Mouse (Mus musculus) inflammation-experienced regulatory T-cells, adult 6 months (primary cell): ENCODE measurements at regions not wholly inside any gene's neighbourhood (a gene's known extent, or its start where the extent isn't known, plus 50 kb on each side); places are given as distances from the start of the nearest gene placed in this dataset.

Experiments
- ATAC-seq: one replicate; pipeline ENCODE4 v1.8.0; 2017

DNA sequence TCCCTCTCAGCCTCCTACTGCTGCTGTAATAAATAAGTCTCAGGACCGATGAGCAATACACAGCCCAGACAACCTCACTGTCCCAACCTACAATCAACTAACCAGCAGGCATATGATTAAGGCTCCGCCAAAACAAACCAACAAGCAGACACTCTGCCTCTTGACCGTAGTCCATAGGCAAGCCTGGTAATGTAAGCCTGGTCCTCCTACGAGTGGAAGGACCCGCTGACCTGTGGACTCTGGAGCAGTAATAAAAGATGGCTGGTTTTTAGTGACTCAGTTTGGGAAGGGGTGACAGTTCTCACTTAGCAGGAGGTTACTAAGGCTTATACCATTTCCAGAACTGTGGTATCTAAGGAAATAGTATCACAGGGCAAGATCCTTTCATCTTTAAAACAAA lies 53.4 kb downstream of the Gm47996 start:
- no peak for ATAC-seq

DNA sequence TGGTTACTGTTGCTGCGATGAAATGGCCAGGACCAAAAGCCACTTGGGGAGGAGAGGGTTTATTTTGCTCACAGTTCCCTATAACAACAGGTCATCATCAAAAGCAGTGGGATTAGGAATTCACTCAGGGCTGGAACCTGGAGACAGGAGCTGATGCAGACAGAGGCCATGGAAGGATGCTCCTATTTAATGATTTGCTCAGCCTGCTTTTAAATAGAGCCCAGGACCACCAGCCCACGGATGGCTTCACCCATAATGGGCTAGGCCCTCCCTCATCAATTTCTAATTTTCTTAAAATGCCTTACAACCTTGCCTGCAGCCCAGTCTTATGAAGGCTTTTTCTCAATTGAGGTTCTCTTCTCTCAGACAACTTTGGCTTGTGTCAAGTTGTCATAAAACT lies 53.9 kb downstream of the Gm47996 start:
- ATAC-seq, result no peak

DNA sequence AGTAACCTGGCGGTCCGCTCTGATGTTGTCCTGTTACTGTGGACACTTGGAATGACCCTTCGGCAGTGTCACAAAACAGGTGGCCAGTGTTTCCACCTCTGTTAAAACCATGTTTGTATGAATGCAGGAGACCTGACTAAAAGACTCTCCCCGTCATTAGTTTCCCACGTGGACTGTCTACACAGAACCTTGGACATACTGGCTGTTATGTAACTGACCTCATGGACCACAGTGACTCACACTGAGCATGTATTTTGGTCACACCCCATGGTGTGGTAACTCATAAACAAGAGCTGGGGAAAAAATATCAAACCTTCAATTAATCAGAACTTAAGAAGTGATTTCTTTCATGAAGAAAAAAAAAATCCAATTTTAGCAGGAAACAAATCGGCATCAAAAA lies 54.9 kb downstream of the Gm47996 start:
- no peak for ATAC-seq

GRCm38 (mm10) chr1:151265590-151265989 lies 55.7 kb downstream of the Gm47996 start:
- no peak for ATAC-seq

DNA sequence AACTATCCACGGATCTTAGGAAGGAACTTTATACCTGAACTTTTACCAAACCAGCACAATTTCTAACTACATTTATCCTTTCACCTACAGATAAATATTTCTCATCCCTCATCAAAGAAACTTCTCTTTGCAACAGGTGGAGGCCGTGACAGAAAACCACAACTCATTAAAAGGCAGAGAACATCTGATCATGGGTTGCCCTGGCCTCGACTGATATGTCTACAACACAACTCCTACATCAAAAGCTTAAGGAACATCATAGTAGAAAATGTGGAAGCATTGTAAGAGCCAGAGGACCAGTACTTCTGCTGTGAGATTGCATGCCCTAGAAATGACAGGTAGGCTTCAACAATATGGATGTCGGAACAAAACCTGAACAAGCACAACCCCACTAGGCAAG lies 56.8 kb downstream of the Gm47996 start:
- no peak for ATAC-seq

DNA sequence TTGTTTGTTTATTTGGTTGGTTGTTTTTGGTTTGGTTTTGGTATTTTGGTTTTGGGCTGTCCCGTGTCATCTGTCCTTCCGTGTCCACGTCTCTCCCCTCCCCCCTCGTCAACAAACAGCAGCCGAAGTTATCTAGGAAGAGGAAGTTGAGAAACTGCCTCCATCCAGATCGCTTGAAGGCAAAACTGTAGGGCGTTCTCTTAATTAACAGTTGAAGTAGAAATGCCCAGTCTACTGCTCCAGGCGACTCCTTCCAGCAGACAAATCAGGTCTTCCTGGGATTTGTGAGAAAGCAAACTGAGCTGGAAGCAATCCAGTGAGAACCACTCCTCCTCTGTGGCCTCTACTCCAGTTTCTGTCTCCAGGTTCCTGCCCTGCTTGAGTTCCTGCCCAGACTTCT lies 60.8 kb downstream of the Gm47996 start:
- ATAC-seq, result no peak

DNA sequence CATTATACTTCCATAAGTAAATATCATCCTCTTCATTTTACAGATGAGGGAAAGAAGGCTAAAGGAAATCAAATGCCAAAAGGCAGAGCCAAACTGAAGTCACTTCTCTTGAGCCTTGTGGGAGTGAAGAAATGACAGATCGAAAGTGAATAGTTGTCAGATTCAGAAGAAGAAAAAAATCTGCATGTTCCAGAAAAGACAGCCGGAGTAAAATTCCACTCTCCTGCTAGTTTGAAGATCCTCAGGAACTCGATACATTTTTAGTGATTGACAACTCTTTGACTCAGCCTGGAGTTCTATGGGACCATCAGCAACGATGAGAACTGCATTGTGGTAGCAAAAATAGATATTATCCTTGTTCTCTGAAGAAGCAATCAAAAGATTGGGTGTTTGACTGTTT lies 64.4 kb downstream of the Gm47996 start:
- no peak for ATAC-seq

DNA sequence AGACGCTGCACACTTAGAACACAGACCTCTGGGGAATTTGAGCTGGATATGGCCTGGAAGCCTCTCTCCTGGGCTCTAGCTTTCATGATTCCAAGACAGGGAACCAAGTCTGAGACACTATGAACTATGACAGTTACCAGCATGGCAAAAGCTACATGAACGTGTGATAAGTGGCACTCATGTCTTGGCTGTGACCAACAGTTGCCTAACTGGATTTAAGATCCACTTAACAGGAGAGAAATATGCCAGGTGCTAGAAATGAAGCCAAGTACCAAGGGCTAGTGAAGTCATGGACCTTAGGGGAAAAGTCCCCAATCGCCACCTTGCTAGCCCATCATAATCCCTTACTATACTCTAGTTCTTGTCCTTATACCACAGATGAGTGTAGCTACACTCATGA lies 65.7 kb downstream of the Gm47996 start:
- no peak for ATAC-seq

DNA sequence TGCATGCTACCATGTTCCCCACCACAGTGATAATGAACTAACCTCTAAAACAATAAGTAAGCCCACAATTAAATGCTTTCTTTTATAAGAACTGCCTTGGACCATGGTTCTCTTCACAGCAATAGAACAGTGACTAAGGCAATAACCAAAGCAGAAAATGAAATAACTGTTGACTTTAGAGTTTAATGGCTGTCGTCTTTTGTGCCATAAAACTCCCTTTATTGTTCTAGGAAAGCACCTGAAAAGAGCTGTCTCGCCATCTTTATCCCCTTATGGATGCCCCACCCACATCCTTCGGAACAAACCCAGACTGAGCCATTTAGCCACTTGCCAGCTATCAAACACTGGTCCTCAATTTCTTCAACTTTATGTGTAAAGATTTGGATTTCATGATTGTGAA lies 64.3 kb upstream of the Ivns1abp start:
- no peak for ATAC-seq

- ATAC-seq, result no peak
These were observed 59.2 kb upstream of the Ivns1abp start for GRCm38 (mm10) chr1:151285045-151285444.

DNA sequence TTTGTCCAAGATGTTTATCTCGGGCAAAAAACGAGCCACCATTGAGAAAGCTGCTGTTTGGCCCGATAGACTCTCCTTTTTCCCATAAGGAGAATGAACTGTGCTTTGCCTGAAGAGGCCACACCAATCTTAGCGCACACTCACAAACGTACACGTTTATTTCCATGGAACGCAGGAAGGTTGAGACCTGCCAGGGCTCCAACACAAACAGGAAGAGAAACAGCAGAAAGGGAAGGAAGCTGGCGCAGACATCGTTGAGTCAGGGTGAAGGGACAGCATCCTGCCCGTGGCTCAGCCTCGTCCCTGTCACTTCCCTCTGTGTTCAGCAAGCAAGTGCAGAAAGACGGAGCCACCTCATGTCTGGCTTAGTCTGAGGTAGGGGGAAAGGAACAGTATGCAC lies 56.8 kb upstream of the Ivns1abp start:
- peak; percentile 83 for ATAC-seq

- no peak for ATAC-seq
These were observed 55.2 kb upstream of the Ivns1abp start for GRCm38 (mm10) chr1:151289061-151289460.

- no peak for ATAC-seq
These were observed 54.6 kb upstream of the Ivns1abp start for GRCm38 (mm10) chr1:151289493-151290258.

DNA sequence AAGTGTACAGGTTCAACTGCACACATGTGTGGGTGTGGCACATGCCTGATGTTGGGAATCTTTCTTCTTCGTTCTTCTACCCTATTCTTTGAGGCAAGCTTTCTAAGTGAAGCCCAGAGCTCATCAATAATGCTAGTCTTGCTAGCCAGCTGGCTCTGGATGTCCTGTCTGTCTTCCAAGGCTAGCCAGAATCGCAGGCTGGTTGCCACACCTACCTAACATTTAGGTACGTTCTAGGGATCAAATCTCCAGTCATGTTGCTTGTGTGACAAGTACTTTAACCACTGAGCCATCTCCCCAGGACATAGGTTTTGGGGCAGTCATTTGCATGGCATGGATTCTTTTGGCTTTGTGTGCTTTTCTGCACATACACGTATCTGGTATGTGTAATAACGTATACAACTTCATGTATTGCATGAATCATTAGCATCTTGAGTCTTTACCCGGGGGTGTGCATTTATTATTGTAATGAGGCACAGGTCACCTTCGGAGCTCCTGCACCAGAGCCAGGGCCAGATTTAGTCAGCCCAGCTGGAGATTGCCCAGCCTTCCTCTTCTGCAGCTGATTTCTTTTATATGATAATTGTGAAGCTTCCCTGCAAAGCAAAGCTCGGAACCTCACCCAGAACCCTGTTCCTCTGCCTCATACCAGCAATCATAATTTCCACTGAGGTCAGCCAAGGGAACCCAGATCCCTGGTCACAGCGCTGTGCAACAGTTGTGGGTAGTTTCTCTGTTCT lies 50.8 kb upstream of the Ivns1abp start:
- ATAC-seq, result no peak
